Mouse (Mus musculus) CD4-positive, CD25-positive, alpha-beta regulatory T cell, adult 2 months (primary cell): Measurements from ENCODE around the gene Ftl1.
"Not testable (repeated sequence)": the region's sequence is repeated elsewhere in the genome, so short reads cannot be mapped to it uniquely, and the experiment has no call there.

Source experiments
- DNase-seq: peaks from one replicate; pipeline ENCODE4 v3.0.0-alpha.2; 2012; ENCODE audit warnings: low read depth, low spot score

The Ftl1 gene

GRCm38 (mm10) chr7:45459564-45460140 is at the start of gene Ftl1:
Gene Ftl1, minus strand, starts transcription at chr7:45459884.
- peak; percentile 96 for DNase-seq

- DNase-seq: no peak
Observed at GRCm38 (mm10) chr7:45509181-45509882, 49.6 kb upstream of the Ftl1 start.

GRCm38 (mm10) chr7:45508561-45508960 is 48.9 kb upstream of the Ftl1 start:
- no peak for DNase-seq

- DNase-seq: no peak
Observed at GRCm38 (mm10) chr7:45507583-45507982, 47.9 kb upstream of the Ftl1 start.

- DNase-seq: no peak
Observed at GRCm38 (mm10) chr7:45498427-45498826, 38.7 kb upstream of the Ftl1 start.

- no peak for DNase-seq
Observed at GRCm38 (mm10) chr7:45494548-45494947, 34.9 kb upstream of the Ftl1 start.

GRCm38 (mm10) chr7:45492951-45493350 is 33.3 kb upstream of the Ftl1 start:
- DNase-seq: no peak

GRCm38 (mm10) chr7:45492225-45492844 is 32.7 kb upstream of the Ftl1 start:
- DNase-seq: no peak

- no peak for DNase-seq
Observed at GRCm38 (mm10) chr7:45491264-45491663, 31.6 kb upstream of the Ftl1 start.

GRCm38 (mm10) chr7:45490822-45491221 is 31.1 kb upstream of the Ftl1 start:
- DNase-seq: no peak

- DNase-seq: no peak
Observed at GRCm38 (mm10) chr7:45489578-45489977, 29.9 kb upstream of the Ftl1 start.

GRCm38 (mm10) chr7:45488293-45489204 is 28.9 kb upstream of the Ftl1 start, which contains the start of gene Dhdh:
Gene Dhdh, minus strand, starts transcription at chr7:45488805.
- DNase-seq: peak; percentile 57

- DNase-seq: no peak
Observed at GRCm38 (mm10) chr7:45487861-45488292, 28.2 kb upstream of the Ftl1 start.

GRCm38 (mm10) chr7:45486761-45487415 is 27.2 kb upstream of the Ftl1 start, which contains the start of gene Gm45808:
Gene Gm45808, minus strand, starts transcription at chr7:45486811.
- DNase-seq: no peak

- DNase-seq: no peak
Observed at GRCm38 (mm10) chr7:45486158-45486557, 26.5 kb upstream of the Ftl1 start.

- DNase-seq: not testable (repeated sequence)
Observed at GRCm38 (mm10) chr7:45484985-45485384, 25.3 kb upstream of the Ftl1 start.

- DNase-seq: no peak
Observed at GRCm38 (mm10) chr7:45482166-45482565, 22.5 kb upstream of the Ftl1 start.

GRCm38 (mm10) chr7:45481374-45481927 is 21.8 kb upstream of the Ftl1 start, which contains the start of gene Tulp2:
Gene Tulp2, plus strand, starts transcription at chr7:45481877.
- DNase-seq: peak; percentile 73

- DNase-seq: not testable (repeated sequence)
Observed at GRCm38 (mm10) chr7:45480310-45480709, 20.6 kb upstream of the Ftl1 start.

GRCm38 (mm10) chr7:45478774-45479173 is 19.1 kb upstream of the Ftl1 start:
- no peak for DNase-seq

GRCm38 (mm10) chr7:45477003-45477402 is 17.3 kb upstream of the Ftl1 start:
- peak; percentile 81 for DNase-seq
